Comparison of ENCODE assay signal across 7 mouse cellular contexts in the genomic region with DNA sequence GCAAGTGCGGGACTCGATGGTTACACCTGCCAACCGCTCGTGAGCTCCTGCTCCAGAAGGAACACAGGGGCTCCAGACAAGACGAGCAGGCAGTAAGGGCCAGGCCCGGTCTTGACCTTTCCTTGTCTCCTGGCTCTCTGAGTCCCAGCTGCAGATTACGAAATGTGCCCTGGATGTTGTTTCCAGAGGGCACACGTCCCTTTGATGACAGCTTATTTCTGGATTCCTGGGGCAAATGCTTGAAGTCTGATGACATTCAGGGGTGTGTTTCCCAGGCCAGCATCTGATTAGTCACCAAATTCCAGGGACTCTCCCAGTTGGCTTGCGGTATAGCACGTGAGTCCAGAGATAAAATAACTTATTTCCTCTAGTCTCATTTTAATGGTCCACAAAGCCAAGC.
A peak's percentile ranks its signal among the peaks of the same experiment; 100 is the strongest.
DNase-seq lines count a peak whose midpoint lies in the region; ATAC-seq and TF ChIP-seq lines count a peak whose summit lies in the region.

No protein-coding gene starts in this region.

- 52% methylated on average over 10 of the region's 10 CpGs for WGBS in kidney, postnatal 0 days
- 53% methylated on average over 10 of the region's 10 CpGs for WGBS in midbrain, embryonic 11.5 days

- ATAC-seq in kidney, postnatal 0 days (replicated peaks; ENCODE audit: low FRiP score, low read depth), result no peak; the same call in 1 of the 2 replicates
- no peak for ATAC-seq in midbrain, embryonic 11.5 days (ENCODE audit: low FRiP score)

- H3K9me3 ChIP-seq in kidney, postnatal 0 days (replicated peaks; ENCODE audit: low read length), result no peaks in the 10 kb centered on the region
- H3K9me3 ChIP-seq in midbrain, embryonic 11.5 days (ENCODE audit: control insufficient read depth, low read length), result no peaks in the 10 kb centered on the region

- peak; percentile 87 for DNase-seq in 3T3-L1 (ENCODE audit: low read depth, low spot score)
- DNase-seq in NIH3T3 (ENCODE audit: low read depth), result peak; percentile 83
- peak; percentile 98 for DNase-seq in heart, adult 11 months
- DNase-seq in kidney, postnatal 0 days (ENCODE audit: low spot score), result peak; percentile 26
- no peak for DNase-seq in cerebellum, adult 9-11 months
- DNase-seq in testis, postnatal 14 days (ENCODE audit: low spot score), result no peak
- no peak for DNase-seq in midbrain, embryonic 11.5 days (ENCODE audit: low spot score, missing footprints)

- H3K36me3 ChIP-seq in kidney, postnatal 0 days (ENCODE audit: insufficient read depth, low read length), result no peaks in the 10 kb centered on the region
- H3K36me3 ChIP-seq in midbrain, embryonic 11.5 days (ENCODE audit: control insufficient read depth, insufficient read depth, low read length), result no peaks in the 10 kb centered on the region

- H3K27me3 ChIP-seq in kidney, postnatal 0 days (ENCODE audit: insufficient read depth, low read length), result no peaks in the 10 kb centered on the region
- no peaks in the 10 kb centered on the region for H3K27me3 ChIP-seq in midbrain, embryonic 11.5 days (ENCODE audit: control insufficient read depth, insufficient read depth, low read length)

- no peak overlapping the region for H3K4me2 ChIP-seq in kidney, postnatal 0 days (ENCODE audit: low read length)
- H3K4me2 ChIP-seq in midbrain, embryonic 11.5 days, result no peak overlapping the region

- no peak for TF ChIP-seq CTCF in kidney, postnatal 0 days (IDR thresholded peaks at IDR 0.05; ENCODE audit: low read depth)

- peak overlapping the region; percentile 80 for H3K27ac ChIP-seq in kidney, postnatal 0 days
- H3K27ac ChIP-seq in midbrain, embryonic 11.5 days (ENCODE audit: low read depth, low read length), result no peak overlapping the region

- no peak overlapping the region for H3K4me3 ChIP-seq in kidney, postnatal 0 days (replicated peaks; ENCODE audit: low read depth, low read length)
- H3K4me3 ChIP-seq in midbrain, embryonic 11.5 days (ENCODE audit: low read depth, low read length), result no peak overlapping the region

- no peak overlapping the region for H3K9ac ChIP-seq in kidney, postnatal 0 days (ENCODE audit: low read depth, low read length)
- no peak overlapping the region for H3K9ac ChIP-seq in midbrain, embryonic 11.5 days (ENCODE audit: low read length)

- peaks cover 5% of the 10 kb centered on the region; the same call in 1 of the 2 replicates for H3K4me1 ChIP-seq in kidney, postnatal 0 days (replicated peaks; ENCODE audit: insufficient read depth, low read length)
- H3K4me1 ChIP-seq in midbrain, embryonic 11.5 days (ENCODE audit: control insufficient read depth, insufficient read depth, low read length), result peaks cover 2% of the 10 kb centered on the region

Comparison
In these comparisons a context has a peak if more than half of its experiments do, and no peak if none do; other contexts are left out.
1. DNase-seq: peak in 3T3-L1 (single experiment), NIH3T3 (single experiment), heart, adult 11 months (single experiment) and kidney, postnatal 0 days (single experiment); none in cerebellum, adult 9-11 months (single experiment), testis, postnatal 14 days (single experiment) and midbrain, embryonic 11.5 days (single experiment).